Mouse (Mus musculus): ENCODE results near the gene Lsm12.

Gene Lsm12

DNA sequence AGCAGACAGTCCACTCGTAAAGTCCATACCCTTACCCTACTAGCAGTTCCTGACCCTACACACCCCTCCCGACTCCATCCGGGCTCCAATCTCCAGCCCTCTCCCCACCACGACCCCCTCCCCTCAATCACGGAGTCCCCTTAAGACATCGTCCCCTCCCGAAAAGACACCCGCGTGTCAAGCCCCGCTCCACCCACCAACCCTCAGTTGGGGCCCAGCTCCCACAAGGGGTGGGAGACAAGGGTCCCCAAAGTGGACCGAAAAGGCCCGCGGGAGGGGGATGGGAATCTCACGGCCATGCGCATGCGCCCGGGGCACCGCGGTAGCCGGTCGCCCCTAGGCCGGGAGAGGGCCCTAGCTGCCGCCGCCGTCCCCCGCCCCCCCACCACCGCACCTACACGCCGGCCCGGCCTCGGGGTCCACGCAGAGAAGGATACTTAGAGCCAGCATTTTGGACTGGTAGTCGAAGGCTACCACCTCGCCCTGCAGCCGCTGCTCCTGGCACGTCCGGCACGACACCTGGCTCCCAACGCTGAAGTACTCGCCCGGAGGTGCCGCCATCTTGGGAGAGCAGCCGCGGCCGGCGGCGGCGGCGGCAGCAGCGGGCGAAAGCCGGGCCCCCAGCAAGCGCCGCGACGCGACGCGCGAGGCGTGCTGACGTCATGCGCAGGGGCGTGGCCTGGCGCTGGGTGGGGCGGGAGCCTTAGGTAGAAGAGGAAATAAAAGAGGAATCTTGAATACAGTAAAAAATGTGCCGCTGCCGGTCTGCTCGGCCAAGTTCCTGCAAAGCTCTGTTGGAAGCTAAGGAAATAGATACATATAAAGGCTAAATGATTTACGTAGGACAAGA lies at the start of gene Lsm12:
Gene Lsm12 (minus strand): TSS at position 651 of the 850 bp plus-strand sequence.
- peak; percentile 100 for DNase-seq

DNA sequence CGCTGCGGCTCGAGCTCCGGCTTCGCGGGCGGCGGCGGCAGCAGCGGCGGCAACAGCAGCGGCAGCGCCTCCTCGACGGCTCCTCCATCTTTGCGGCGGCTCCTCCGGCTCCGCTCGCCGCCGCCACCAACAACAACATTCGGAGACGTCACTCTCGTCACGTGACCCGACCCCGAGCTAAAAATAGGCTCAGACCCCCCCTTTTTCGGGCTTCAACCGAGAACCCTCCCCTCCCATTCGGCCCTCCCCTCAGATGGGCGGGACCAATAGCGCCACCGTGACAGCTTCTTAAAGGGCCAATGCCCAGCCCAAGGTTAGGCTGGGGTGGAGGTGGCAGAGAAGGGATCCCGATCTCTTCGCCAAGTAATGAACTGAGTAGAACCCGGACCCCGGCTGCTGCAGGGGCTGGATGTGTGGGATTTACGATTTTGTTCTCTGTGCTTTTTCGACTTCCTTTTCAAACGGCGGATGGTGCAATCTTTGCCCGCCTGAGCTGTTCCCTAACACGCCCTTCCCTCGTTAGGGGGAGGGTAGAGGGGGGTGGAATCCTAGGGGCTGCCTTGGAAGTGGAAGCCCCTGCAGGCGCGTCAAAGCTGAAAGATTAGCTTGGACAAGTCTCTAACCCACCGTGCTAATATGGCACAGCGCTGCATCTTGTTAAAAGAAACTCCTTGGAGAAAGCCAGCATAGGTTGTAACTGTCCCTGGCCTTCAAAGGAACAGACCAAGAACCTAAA lies 45.1 kb upstream of the Lsm12 start, which contains the start of gene Hdac5:
Gene Hdac5 (minus strand): TSS at position 161 of the 736 bp plus-strand sequence.
- DNase-seq, result peak; percentile 97

DNA sequence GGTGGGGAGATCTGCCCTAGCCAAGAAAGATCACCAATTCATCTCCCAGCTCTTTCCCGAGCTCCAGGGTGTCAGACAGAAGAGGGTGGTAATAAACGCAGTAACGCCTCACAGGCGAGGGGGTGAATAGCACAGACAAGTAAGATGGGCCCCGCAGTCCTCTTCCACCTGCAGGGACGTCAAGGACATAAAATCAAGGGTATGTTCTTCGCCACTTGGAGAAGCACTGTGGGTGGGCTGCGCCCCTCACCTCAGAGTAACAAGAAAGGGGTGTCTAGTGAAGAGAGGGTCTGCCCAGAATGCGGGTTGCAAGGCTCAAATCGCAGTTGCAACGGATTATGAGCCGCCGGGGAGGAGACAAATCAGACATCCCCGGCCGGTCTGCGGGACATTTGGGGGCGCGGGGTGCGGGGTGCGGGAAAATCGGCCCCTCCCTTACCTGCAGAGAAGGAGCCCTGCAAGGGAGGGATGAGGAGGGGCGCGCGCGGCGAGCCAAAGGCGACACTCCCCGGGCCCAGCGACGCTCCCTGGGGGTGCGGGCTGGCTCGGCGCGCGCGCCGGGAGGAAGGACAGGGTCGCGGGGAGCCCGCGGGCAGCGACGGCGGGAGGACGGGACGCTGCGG lies 44.3 kb upstream of the Lsm12 start:
- no peak for DNase-seq

DNA sequence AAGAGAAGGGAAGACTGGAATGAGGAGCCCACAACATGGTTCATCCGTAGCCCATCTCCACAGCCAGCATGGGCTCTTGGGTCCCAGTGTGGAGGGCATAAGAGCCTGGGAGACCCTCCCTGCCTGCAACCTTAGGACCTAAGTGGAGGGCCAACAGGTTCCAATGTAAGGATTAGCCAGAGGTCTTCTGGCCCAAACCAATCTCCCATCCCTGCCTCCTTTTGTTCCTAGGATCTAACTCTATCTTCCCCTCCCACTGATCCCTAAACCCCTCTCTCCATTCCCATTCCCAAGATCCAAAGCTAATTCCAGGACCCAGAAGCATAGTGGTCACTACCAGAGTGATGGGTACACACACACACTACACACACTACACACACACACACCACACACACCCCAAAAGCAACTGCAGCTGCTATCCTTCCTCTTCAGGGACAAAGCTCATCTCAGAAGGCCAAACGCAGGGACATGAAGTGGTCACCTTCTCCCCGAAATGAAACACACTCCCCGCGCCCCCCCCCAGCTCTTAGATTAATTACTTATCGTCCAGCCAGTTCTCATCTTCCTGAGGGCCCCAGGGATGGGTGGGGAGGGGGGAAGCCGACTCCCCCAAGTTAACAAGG lies 43.7 kb upstream of the Lsm12 start:
- DNase-seq, result no peak

DNA sequence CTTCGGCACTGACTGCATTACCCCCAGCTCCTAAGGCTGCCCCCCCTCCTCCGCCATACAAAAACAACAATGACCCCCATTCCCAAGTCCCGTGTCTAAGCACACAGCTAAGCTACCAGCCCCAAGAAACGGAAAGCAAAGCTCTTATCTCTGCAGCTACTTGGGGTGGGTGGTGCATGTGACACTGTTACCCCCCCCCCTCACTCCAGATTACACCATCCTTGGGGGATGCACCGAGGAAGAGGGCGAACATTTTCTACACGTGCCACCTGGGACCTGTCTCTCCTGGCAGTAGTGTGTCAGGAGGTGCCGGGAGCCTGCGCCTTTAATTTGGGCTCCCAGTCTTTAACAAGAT lies 43.1 kb upstream of the Lsm12 start:
- DNase-seq, result no peak

DNA sequence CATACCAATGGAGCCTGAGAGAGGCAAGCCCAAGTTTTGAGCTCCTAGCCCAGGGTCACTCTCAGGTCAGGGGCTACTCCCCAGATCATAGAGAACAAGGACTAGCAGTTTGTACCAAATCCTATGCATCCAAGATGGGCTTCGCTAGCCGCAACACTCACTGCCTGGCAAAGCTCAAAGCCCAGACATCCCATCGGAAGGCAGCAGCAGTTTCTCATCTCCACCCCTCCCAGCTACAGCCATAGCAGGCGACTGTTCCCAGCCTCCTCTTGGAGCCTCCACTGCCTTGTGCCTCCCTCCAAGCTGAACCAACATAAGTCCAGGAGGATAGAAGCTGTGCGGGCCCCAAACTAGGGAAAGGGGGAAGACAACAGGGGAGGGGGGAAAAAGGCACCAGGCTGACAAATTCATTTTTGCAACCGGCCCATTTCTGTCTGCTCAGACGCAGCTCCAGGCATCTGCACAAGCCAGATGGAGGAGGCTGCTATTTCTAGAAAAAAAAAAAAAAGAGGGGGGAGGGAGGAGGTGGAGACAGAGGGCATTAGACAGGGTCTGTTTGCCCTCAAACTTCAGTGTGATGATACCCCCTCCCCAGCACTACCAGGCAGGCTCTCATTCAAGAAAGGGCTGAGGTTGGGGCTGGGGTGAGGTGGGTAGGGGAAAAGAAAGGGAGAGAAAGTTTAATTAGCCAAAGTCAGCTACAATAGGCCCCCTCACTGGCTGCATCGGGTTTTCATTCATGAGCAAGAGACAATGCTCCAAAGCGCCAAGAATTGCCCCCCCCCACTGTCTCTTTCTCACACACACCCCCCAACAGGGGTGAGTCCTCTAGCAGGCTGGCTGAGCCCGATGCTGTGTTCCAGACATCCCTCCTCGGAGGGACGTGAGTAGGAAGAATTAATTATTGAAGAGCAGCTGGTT lies 42.4 kb upstream of the Lsm12 start:
- no peak for DNase-seq

DNA sequence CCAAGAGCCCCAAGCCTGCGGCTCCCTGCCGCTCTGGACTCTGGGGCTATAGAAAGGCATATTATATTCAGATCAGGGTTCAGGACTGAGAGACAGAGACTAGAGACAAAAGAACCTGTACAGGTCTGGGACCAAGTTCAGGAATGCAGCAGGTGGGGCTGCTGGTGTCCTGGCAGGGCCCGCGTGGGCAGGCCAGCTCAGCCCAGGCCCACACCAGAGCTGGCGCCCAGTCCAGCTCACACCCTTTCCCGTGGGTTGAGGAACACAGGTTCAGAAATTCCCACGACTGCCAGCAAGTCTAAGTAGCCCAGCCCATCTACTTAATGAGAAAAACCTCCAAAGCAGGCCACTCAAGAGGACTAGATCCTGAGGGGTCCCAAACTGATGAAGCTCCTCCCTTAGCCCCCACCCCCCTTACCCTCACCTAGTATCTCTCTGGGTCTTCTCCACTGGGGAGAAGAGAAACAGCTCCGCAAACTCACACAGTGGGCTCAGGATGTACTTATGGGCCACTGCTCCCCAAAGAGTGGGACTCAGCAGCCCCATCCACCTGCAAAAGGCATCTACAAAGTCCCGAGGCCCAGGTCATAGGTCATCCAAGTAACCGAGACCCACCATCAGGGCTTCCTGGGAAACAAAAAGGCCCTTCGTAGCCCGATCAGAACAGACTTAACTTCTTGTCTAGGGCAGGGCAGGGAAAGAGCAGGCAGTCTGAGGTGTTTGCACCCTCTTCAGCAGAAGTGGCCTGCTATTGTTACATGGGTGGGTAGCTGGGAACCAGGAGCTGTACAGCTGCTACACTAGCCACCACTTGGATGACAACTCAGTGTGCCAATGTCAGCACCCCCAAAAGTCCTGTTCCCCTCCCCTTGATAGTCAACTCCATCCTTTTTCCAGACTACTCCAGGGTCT lies 41.2 kb upstream of the Lsm12 start:
- DNase-seq, result no peak

DNA sequence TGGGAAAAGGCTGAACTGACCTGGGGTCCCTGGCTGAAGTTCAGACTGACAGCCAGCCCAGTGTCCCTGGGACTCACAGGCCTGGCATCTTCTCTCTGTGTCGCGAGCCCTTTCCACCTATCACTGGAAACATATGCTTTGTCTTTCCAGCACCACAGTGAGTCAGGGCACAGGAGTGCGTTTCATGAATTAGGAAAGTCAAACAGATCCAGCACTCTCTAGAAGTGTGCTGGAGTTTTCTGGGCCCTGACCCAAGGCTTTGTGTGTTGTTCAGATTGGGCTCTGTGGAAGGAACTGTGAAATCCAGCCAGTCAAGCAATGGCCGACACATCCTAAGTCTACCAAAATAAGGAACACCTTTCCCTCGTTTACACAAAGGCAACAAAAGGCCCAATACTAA lies 40.1 kb upstream of the Lsm12 start:
- no peak for DNase-seq

DNA sequence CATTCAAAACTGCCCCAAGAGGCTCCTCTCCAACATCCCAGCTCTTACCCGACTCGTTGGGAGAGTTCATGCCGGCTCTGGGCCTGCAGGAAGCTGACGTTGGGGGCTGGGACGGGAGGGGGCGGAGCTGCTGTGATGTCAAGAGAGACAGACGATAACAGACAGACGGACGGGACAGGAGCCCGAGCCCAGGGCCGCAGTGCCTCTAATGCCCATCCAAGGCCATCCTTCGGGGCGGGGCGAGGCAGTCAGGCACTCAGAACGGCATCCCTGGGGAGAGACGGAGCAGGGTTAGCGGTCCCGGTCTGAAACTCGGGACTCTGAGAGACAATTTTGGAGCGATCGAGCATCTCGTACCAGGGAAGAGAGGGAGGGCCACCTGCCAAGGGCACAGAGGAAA lies 39.6 kb upstream of the Lsm12 start:
- DNase-seq, result no peak

DNA sequence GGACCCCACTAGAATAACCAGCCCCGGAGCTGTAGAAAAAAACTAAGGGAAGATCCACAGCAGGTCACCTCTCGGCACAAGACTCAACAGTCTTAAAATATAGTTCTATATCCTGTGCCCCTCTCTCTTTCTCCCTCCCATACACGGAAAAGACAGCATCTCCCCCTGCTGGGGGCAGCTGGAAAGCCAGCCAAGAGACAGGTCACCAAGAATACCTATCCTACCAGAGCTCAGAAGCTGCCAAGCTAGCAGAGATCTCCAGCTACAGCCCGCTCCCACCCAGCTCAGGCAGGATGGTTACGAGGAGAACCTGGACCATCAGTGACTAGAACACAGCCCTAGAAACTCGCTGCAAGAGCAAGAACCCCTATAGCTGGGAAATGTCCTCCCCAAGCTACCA lies 38.1 kb upstream of the Lsm12 start:
- DNase-seq, result peak; percentile 92

DNA sequence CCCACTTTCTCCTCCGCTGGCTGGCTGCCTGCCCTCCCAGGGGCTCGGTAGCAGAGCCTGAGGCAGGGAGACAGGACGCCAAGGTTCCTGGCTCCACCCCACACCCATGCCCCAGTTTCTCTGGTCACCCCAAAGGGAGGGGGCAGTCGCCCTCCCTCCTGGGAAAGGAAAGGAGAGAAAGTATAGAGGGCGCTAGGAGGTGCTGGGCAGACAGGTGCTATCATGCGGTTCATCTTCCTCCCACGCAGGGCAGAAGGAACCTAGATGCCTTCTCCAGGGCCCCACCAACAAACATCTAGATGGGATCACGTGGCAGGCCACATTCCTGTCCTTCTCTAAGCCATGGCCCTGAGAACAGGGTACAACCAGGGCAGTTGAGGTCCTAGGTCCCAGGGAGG lies 36.9 kb upstream of the Lsm12 start:
- DNase-seq, result no peak

DNA sequence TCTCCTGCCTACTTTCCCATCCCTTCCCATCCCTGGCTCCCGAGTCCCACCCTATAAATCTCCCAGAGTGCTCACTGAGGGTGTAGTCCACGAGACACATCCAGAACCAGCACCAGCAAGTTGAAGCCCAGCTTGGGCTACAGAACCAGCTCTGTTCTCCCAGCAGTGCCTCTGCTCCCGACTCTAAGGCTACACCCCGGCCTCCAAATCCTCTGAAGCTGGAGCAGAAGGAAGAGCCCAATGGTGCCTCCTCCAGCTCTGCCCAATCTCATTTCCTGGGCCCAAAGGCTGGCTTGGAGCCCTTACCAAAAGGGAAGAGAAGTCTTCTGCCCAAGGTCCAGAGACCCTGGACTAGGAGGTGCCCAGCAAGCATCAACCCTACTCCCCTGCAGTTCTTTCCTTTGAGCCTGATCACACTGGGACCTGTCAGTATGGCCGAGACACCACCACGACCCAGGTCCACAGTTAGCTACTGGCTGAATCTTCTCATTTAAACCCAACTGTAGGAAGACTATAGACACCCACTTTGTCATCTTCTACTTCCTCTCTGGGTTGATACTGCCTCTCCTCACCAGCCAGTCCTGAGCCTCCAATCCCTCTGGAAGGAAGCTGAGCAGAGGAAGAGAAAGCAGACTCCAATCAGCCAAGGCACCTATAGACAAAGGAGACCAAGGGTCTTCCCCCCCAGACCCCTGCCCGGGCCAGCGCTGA lies 36.3 kb upstream of the Lsm12 start:
- DNase-seq, result no peak

DNA sequence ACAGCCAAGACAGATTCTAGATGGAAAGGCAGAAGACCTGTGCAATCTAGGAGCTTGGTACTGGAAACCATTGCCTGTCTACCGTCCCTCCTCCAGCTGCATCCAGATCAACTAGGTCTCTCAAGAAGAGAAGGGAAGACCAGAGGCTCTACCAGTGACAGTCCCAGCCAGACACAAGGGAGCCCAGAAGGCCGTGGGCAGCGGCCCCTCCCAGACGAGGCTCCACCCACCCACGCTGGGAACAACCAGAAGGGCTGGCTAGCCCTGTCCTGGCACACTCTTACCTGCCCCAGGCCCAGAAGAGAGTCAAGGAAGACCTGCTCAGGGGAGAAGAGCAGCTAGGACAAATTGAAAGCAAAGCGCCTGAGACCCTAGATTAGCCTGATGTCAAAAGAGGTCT lies 35.4 kb upstream of the Lsm12 start:
- no peak for DNase-seq

DNA sequence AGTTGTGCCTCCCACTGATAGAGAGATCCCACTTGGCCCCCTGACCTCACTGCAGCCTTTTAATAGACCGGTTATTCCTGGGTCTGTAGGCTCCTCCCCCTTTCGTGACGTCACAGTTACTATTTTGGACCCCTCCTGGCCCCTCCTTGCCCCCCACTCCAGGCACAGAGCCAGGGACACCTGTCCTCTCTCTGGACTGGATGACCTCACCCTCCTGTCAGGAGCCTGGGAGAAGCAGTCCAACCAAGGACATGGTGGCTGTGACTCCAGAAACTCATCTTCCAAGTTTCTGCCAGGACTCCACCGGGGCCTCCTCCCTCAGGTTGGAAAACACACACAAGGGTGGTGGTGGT lies 34.9 kb upstream of the Lsm12 start:
- DNase-seq, result no peak

DNA sequence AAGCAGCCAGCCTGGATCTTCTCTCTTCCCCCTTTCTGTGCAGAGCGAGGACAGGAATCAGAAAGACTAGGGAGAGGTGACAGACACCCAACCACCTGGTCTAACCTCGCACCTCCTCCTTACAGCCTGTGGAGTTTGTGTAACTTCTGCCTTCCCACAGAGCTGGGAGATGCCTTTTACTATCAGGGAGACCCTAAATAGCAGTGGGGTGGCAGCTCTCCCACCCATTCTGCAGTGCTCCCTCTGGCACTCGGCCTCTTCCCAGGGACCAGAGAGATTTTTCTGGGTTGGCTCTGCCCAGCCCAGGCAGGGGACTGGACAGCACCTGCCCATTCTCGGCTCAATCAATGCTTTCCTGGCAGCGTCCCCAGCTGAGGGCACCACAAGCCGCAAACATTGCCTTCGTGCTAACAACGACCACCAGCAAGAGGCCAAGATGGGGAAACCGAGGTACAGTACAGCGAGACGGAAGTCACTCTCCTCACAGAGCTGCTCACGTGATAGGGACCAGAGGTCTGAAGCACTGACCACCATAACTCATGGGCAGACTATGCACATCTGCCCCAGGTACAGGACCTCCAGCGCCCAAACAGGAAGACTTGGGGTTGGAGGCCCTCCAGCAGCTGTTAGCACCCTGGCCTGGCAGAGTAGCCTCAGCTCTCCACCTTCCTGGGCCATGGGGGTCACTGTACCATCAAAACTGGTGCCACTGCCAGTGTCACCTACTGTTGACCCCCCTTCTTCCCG lies 34.3 kb upstream of the Lsm12 start:
- DNase-seq, result no peak

DNA sequence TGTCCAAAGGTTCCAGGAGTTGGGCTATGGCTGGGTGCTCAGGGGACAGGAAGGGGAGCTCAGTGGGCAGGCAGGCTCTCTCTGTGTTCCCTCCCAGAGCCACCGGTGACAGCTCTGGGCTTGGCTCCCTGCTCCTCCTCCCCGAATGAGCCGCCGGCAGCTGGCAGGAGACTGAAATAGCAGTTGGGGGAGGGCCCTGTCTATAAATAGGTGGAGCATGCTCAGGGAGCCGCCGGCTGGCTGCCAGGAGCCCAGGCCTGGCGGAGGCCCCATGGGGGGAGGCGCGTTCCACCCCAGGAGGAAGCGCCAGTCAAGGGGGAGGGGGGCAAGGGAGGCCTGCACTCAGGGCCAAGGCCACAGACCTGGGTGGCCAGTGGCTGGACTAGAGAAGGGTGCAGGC lies 33.7 kb upstream of the Lsm12 start:
- DNase-seq, result peak; percentile 89

DNA sequence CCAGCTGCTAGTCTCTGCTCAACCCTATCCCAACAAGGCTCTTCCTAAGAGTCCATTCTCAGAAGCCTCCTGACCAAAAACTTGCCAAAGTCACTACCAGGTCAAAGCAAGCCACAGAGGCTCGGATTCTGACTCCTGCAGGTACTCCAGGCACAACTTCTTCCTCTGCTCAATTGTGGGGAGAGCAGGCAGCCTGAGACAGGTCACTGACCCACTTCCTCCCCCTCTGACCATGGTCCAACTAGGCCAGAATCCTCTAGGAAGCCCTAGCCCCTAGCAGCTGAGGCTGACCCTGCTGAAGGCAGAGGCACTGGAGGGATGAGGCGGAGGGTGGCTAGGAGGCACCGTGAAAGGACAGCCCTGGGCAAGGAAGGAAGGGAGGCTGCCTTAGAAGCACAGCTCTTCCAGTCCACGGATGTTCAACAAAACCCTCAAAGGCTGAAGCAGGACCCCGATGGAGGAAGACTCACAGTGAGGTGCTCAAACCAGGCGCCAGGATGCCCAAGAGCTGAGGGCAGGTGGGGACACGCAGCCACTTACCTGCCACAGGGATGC lies 32.9 kb upstream of the Lsm12 start:
- DNase-seq, result no peak

DNA sequence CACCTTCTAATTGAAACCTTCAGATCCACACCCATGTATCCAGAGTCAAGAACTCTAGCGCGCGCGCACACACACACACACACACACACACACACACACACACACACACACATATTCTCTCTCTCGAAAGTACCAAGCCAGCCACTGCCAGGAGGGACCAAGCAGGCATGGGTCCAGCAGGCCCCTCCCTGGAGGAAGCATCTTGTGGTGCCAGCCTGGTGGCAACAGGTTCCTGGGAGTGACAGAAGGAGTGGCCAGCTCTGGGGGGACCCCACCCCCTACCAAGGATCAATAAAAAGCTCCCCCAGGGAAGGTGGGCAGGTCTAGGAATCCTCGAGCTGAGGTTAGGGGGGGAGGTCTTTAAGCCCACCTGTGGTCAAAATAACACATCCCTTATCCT lies 32.3 kb upstream of the Lsm12 start:
- no peak for DNase-seq

DNA sequence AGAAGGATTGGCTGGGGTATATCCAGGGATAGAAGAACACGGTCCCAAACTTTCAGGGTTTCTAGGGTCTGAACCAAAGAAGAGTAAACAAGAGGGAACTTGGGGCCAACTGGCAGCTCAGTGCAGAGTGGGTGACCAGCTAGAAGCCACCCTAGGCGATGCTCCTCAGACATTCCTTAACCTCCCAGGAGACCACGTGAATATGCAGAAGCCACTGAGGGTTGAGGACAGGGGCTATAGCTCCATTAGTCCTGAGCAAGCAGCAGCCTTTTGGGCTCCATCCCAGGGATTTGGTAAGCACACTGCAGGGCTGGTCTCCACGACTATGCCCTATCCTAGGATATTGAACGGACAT lies 31.8 kb upstream of the Lsm12 start:
- no peak for DNase-seq
